Mouse (Mus musculus): ENCODE results near the gene Trio. TPM values are rescaled to one million over a fixed set of nuclear protein-coding genes. Genes with fewer than 3 reads are reported as not detected.
"Not testable (repeated sequence)": the region's sequence is repeated elsewhere in the genome, so short reads cannot be mapped to it uniquely, and the experiment has no call there.

The Trio gene
- polyA plus RNA-seq, 1 experiment from 2014 or later = 14.0 TPM

DNA sequence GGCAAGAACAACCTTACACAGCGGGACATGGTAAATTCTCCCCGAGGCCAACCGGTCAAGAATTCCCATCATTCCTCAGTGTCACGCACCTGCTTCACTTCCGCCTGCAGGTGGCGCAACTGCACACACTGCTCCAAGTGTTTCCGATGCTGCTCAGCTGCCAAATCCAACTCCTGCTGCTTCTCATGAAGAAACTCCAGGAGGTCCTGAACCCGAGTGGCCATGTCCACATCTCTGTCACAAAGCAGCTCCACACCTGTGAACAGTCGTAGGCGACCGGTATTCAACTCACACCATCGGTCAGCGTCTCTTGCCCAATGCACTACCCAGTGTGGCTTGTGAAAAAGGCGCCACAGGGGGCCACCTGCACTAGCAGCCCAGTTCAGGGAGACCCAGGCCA is 174.7 kb downstream of the Trio start:
- H3K4me1 ChIP-seq (replicated peaks; ENCODE audit: control insufficient read depth, insufficient read depth, low read length) = peaks cover 3% of the 10 kb centered on the region
- DNase-seq (ENCODE audit: low spot score) = no peak
- H3K36me3 ChIP-seq (ENCODE audit: control insufficient read depth, insufficient read depth, low read length) = peaks cover 6% of the 10 kb centered on the region; the same call in 1 of the 2 replicates

DNA sequence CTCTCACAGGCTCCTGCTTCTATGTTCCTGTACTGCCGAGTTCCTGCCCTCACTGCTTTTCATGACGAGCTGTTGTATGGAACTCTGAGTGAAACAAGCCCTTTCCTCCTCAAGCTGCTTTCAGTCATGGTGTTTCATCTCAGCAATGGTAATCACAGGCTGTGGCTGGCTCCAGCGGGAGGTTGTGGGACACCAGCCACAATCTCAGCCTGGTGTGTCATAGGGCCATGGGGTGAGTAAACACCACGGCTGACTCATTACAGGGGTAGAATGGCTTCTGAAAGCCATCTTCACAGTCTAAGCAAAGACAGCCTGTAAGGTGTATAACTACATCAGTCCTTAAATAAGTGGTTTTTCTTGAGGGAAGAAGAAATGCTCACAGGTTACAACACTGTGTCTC is 175.7 kb downstream of the Trio start:
- no peaks in the 10 kb centered on the region for H3K27me3 ChIP-seq (replicated peaks; ENCODE audit: control insufficient read depth, insufficient read depth, low read length)
- H3K9me3 ChIP-seq (ENCODE audit: control insufficient read depth, low read length) = no peaks in the 10 kb centered on the region
- 84% methylated on average over 4 of the region's 4 CpGs for WGBS
- no peak overlapping the region for H3K27ac ChIP-seq (ENCODE audit: low read depth, low read length)
- DNase-seq (ENCODE audit: low spot score) (no peak), ATAC-seq (replicated peaks; ENCODE audit: low FRiP score) (no peak)
- no peaks in the 10 kb centered on the region for H3K4me1 ChIP-seq (replicated peaks; ENCODE audit: control insufficient read depth, insufficient read depth, low read length)
- no peak overlapping the region for H3K4me3 ChIP-seq (ENCODE audit: low read depth, low read length)
- no peak overlapping the region for H3K4me2 ChIP-seq
- no peak overlapping the region for H3K9ac ChIP-seq (ENCODE audit: low read depth, low read length)
- H3K36me3 ChIP-seq (ENCODE audit: control insufficient read depth, insufficient read depth, low read length) = peaks cover 6% of the 10 kb centered on the region; the same call in 1 of the 2 replicates

More for the DNA sequence above, 174.7 kb downstream of the Trio start:
- Histone ChIP-seq H3K9me3 (ENCODE audit: control insufficient read depth, low read length) (no peaks in the 10 kb centered on the region), H3K27me3 (replicated peaks; ENCODE audit: control insufficient read depth, insufficient read depth, low read length) (no peaks in the 10 kb centered on the region), H3K4me3 (ENCODE audit: low read depth, low read length) (no peak overlapping the region), H3K9ac (ENCODE audit: low read depth, low read length) (no peak overlapping the region), H3K4me2 (no peak overlapping the region), H3K27ac (ENCODE audit: low read depth, low read length) (no peak overlapping the region)
- ATAC-seq (replicated peaks; ENCODE audit: low FRiP score) = no peak
- WGBS = 88% methylated on average over 14 of the region's 14 CpGs

DNA sequence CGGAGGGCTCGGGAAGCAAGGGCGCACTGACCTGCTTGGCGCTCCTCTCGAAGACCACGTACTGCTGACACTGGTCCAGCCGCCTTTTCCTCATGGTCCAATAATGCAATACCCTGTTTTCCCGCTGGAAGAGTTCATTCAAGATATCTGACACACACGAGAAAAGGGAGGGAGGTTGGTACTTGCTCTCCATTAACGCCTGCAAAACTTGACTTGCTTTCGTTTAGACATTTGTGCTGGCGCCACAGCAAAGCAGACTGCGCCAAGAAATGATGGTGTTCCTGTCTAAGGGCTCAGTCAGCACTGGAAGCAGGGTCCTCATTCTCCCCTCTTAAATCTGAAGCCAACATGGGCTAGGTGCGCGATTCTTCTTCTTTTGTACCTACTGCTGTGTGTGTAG is 184.0 kb downstream of the Trio start:
- Histone ChIP-seq H3K4me2 (no peak overlapping the region), H3K27me3 (replicated peaks; ENCODE audit: control insufficient read depth, insufficient read depth, low read length) (no peaks in the 10 kb centered on the region), H3K36me3 (ENCODE audit: control insufficient read depth, insufficient read depth, low read length) (peaks cover 6% of the 10 kb centered on the region; the same call in 1 of the 2 replicates), H3K4me3 (ENCODE audit: low read depth, low read length) (no peak overlapping the region), H3K4me1 (replicated peaks; ENCODE audit: control insufficient read depth, insufficient read depth, low read length) (peaks cover 8% of the 10 kb centered on the region; the same call in 1 of the 2 replicates), H3K27ac (ENCODE audit: low read depth, low read length) (no peak overlapping the region), H3K9me3 (ENCODE audit: control insufficient read depth, low read length) (no peaks in the 10 kb centered on the region), H3K9ac (ENCODE audit: low read depth, low read length) (no peak overlapping the region)
- ATAC-seq (replicated peaks; ENCODE audit: low FRiP score) = no peak
- DNase-seq (ENCODE audit: low spot score) = no peak
- 90% methylated on average over 15 of the region's 15 CpGs for WGBS

DNA sequence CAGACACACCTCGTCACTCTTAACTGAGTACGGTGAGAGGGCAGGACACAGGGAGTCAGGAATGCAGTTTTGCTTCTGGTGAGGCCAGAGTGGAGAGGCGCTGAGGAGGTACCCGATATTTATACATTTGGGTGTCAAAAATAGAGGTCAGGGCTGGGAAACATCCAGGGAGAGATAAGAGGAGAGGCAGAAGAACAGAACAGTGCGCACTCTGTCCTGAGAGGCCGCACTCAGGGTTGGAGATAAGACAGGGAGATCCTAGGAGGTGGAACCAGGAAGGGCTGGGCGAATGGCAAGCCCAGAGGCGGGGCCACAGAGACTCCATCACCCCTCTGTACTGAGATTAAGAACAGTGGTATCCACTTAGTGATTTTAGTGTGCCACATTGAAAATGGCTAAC is 185.1 kb downstream of the Trio start:
- H3K36me3 ChIP-seq (ENCODE audit: control insufficient read depth, insufficient read depth, low read length) = peaks cover 4% of the 10 kb centered on the region; the same call in 1 of the 2 replicates
- 36% methylated on average over 8 of the region's 8 CpGs for WGBS
- H3K4me1 ChIP-seq (replicated peaks; ENCODE audit: control insufficient read depth, insufficient read depth, low read length) = peaks cover 8% of the 10 kb centered on the region; the same call in 1 of the 2 replicates
- DNase-seq (ENCODE audit: low spot score) (no peak), ATAC-seq (replicated peaks; ENCODE audit: low FRiP score) (peak; percentile 87)
- H3K27ac ChIP-seq (ENCODE audit: low read depth, low read length) = no peak overlapping the region
- H3K9ac ChIP-seq (ENCODE audit: low read depth, low read length) = no peak overlapping the region
- no peaks in the 10 kb centered on the region for H3K9me3 ChIP-seq (ENCODE audit: control insufficient read depth, low read length)
- H3K27me3 ChIP-seq (replicated peaks; ENCODE audit: control insufficient read depth, insufficient read depth, low read length) = no peaks in the 10 kb centered on the region
- H3K4me2 ChIP-seq = no peak overlapping the region; the same call in 1 of the 2 replicates
- H3K4me3 ChIP-seq (ENCODE audit: low read depth, low read length) = no peak overlapping the region

DNA sequence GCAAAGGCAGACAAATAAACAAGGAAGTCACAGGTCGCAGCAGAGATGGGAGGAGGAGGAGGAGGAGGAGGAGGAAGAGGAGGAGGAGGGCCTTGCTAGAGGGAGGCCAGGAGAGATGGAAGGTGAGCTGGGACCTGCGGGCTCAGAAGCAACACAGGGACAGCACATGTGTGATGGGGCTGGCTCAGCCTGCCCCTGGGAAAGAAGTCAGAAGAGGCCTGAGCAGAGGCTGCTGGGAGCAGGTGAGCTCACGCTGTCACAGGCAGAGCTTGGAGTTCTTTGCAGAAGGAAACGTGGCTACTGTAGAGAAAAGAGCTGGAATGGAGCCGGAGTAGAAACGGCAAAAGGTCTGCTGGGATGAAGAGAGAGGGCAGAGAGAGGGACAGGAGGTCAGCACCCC is 185.5 kb downstream of the Trio start:
- DNase-seq (ENCODE audit: low spot score) = no peak
- H3K4me3 ChIP-seq (ENCODE audit: low read depth, low read length) = no peak overlapping the region
- H3K9me3 ChIP-seq (ENCODE audit: control insufficient read depth, low read length) = no peaks in the 10 kb centered on the region
- no peaks in the 10 kb centered on the region for H3K27me3 ChIP-seq (replicated peaks; ENCODE audit: control insufficient read depth, insufficient read depth, low read length)
- no peak overlapping the region; the same call in 1 of the 2 replicates for H3K4me2 ChIP-seq
- 65% methylated on average over 6 of the region's 6 CpGs for WGBS
- no peak overlapping the region for H3K9ac ChIP-seq (ENCODE audit: low read depth, low read length)
- H3K36me3 ChIP-seq (ENCODE audit: control insufficient read depth, insufficient read depth, low read length) = peaks cover 4% of the 10 kb centered on the region; the same call in 1 of the 2 replicates
- 0 out of 2 replicates have a peak, but pooled peaks have one; percentile 7 for ATAC-seq (replicated peaks; ENCODE audit: low FRiP score)
- H3K4me1 ChIP-seq (replicated peaks; ENCODE audit: control insufficient read depth, insufficient read depth, low read length) = peaks cover 8% of the 10 kb centered on the region; the same call in 1 of the 2 replicates
- no peak overlapping the region for H3K27ac ChIP-seq (ENCODE audit: low read depth, low read length)

DNA sequence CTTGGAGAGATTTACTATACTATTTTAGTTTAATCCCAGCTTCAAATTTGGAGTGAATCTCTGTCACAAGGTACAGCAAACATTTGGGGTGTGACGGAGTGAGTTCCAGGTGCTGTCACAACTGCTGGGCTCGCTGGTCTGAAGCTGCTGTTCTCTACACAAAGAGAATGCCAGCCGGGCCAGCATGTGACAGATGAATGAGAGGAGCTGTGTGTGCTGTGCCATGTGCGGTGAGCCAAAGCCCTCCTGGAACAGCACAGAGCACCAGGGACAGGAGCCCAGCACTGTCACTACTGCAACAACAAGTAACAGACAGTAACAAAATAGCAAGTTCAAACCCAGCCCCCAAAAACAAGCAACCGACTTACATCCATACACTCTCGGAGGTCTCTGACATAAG is 194.0 kb downstream of the Trio start:
- peaks cover 19% of the 10 kb centered on the region; the same call in 1 of the 2 replicates for H3K36me3 ChIP-seq (ENCODE audit: control insufficient read depth, insufficient read depth, low read length)
- 90% methylated on average over 6 of the region's 6 CpGs for WGBS

DNA sequence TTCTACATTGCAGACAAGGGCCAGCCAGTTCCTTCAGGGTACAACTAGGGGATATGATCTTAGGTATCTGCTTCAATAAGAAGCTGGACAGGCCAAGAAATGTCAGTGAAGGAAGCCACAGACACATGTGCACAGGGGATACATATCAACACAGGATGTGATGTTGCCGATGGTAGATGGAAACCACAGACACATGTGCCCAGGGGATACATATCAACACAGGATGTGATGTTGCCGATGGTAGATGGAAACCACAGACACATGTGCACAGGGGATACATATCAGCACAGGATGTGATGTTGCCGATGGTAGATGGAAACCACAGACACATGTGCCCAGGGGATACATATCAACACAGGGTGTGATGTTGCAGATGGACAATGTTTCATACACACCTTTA is 197.8 kb downstream of the Trio start:
- not testable (repeated sequence) for H3K27me3 ChIP-seq (replicated peaks; ENCODE audit: control insufficient read depth, insufficient read depth, low read length); ATAC-seq (replicated peaks; ENCODE audit: low FRiP score); H3K4me1 ChIP-seq (replicated peaks; ENCODE audit: control insufficient read depth, insufficient read depth, low read length); H3K27ac ChIP-seq (ENCODE audit: low read depth, low read length); H3K4me2 ChIP-seq; H3K9ac ChIP-seq (ENCODE audit: low read depth, low read length); H3K4me3 ChIP-seq (ENCODE audit: low read depth, low read length); H3K9me3 ChIP-seq (ENCODE audit: control insufficient read depth, low read length); DNase-seq (ENCODE audit: low spot score)
- peaks cover 23% of the 10 kb centered on the region; the same call in 1 of the 2 replicates for H3K36me3 ChIP-seq (ENCODE audit: control insufficient read depth, insufficient read depth, low read length)
- 48% methylated on average over 3 of the region's 3 CpGs for WGBS

More for the DNA sequence above, 194.0 kb downstream of the Trio start:
- Histone ChIP-seq H3K4me1 (replicated peaks; ENCODE audit: control insufficient read depth, insufficient read depth, low read length) (no peaks in the 10 kb centered on the region), H3K27me3 (replicated peaks; ENCODE audit: control insufficient read depth, insufficient read depth, low read length) (no peaks in the 10 kb centered on the region), H3K9ac (ENCODE audit: low read depth, low read length) (no peak overlapping the region), H3K4me2 (no peak overlapping the region), H3K4me3 (ENCODE audit: low read depth, low read length) (no peak overlapping the region), H3K27ac (ENCODE audit: low read depth, low read length) (no peak overlapping the region), H3K9me3 (ENCODE audit: control insufficient read depth, low read length) (no peaks in the 10 kb centered on the region)
- DNase-seq (ENCODE audit: low spot score) (no peak), ATAC-seq (replicated peaks; ENCODE audit: low FRiP score) (no peak)

DNA sequence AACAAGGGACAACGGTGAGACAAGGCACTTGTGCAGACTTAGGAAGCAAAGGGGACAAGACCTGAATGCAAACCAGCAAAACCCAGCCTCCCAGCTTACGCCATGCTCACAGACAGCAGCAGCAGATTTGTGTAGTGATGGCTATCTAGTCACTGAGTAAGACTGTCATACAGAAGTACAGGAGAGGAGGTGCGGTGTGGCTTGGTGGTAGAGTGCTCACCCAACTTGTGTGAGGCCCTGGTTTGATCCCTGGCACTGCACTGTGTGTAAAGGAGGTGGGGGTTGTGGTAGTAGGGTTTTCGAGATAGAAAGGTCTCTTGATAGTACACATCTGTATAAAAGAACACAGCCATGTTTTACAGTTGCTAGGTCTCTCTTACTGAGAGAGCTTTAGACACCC is 198.8 kb downstream of the Trio start:
- no peak for ATAC-seq (replicated peaks; ENCODE audit: low FRiP score)
- Histone ChIP-seq H3K9me3 (ENCODE audit: control insufficient read depth, low read length) (no peaks in the 10 kb centered on the region), H3K27me3 (replicated peaks; ENCODE audit: control insufficient read depth, insufficient read depth, low read length) (no peaks in the 10 kb centered on the region), H3K27ac (ENCODE audit: low read depth, low read length) (no peak overlapping the region), H3K36me3 (ENCODE audit: control insufficient read depth, insufficient read depth, low read length) (peaks cover 19% of the 10 kb centered on the region; the same call in 1 of the 2 replicates), H3K4me2 (no peak overlapping the region), H3K4me1 (replicated peaks; ENCODE audit: control insufficient read depth, insufficient read depth, low read length) (no peaks in the 10 kb centered on the region), H3K4me3 (ENCODE audit: low read depth, low read length) (no peak overlapping the region), H3K9ac (ENCODE audit: low read depth, low read length) (no peak overlapping the region)
- 87% methylated on average over 4 of the region's 4 CpGs for WGBS
- DNase-seq (ENCODE audit: low spot score) = no peak

DNA sequence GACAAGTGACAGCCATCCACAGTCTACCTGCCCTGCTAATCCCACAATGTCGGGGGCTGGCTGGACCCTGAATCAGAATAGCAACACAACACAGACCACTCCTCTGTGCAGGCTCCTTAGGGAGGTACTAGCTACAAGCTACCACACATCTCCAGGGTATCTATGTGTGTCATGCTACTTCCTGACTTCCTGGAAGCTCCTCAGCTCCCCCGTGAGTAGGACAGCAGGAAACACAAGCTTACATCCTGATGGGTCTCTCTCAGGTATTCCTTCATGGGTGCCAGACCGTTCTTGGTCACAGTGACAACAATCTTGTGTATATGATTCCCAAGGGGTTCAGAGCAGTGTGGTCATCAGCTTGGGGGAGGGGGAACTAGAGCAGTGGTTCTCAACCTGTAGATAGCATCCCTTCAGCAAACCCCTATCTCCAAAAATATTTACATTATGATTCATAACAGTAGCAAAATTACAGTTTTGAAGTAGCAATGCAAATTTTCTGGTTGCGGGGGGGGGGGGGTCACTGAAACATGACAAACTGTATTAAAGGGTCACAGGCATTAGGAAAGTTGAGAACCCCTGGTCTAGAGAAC is 199.5 kb downstream of the Trio start:
- H3K9me3 ChIP-seq (ENCODE audit: control insufficient read depth, low read length) = no peaks in the 10 kb centered on the region
- peaks cover 18% of the 10 kb centered on the region; the same call in 1 of the 2 replicates for H3K36me3 ChIP-seq (ENCODE audit: control insufficient read depth, insufficient read depth, low read length)
- H3K27ac ChIP-seq (ENCODE audit: low read depth, low read length) = no peak overlapping the region
- no peak overlapping the region for H3K9ac ChIP-seq (ENCODE audit: low read depth, low read length)
- DNase-seq (ENCODE audit: low spot score) (no peak), ATAC-seq (replicated peaks; ENCODE audit: low FRiP score) (no peak)
- no peak overlapping the region for H3K4me3 ChIP-seq (ENCODE audit: low read depth, low read length)
- H3K4me1 ChIP-seq (replicated peaks; ENCODE audit: control insufficient read depth, insufficient read depth, low read length) = no peaks in the 10 kb centered on the region
- no peaks in the 10 kb centered on the region for H3K27me3 ChIP-seq (replicated peaks; ENCODE audit: control insufficient read depth, insufficient read depth, low read length)
- H3K4me2 ChIP-seq = no peak overlapping the region
- 69% methylated on average over 4 of the region's 4 CpGs for WGBS

Data from liver, embryonic 11.5 days (tissue).